In the genomic region with DNA sequence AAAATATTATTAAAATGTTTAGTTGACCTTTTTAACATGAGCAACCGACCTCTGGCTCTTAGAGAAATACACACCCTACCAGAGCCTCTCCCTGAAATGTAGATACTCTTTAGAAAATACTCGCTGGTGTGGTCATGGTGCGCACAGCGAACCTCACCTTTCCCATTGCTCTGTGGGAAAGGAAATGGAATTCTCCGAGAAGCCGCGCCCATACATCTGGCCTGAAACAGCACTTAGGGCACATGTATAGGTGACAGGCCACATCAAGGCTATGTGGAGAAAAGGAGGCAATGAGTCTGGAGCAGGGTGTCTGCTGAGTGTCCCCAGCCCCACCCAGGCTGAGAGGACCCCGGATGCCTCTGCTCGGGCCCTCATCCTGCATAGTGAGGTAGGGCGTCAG, we compare ENCODE assay signal across 18 mouse cellular contexts. TPM values are rescaled to one million over a fixed set of nuclear protein-coding genes. Genes with fewer than 3 reads are reported as not detected.
DNase-seq lines count a peak whose midpoint lies in the region; ATAC-seq and TF ChIP-seq lines count a peak whose summit lies in the region.
"Had no signal": no experiment of that assay in that cellular context is flagged by ENCODE, and none has a peak within 500 bp of the region (broad histone marks: within the 10 kb centered on the region; RNA-seq: fewer than 3 reads in every experiment).

No protein-coding gene starts in this region.

- no peaks in the 10 kb centered on the region for H3K9me3 ChIP-seq in lung, embryonic 14.5 days (ENCODE audit: low read depth, low read length)
- no peaks in the 10 kb centered on the region for H3K9me3 ChIP-seq in limb, embryonic 12.5 days
- H3K9me3 ChIP-seq: hindbrain, embryonic 12.5 days; midbrain, embryonic 13.5 days had no signal

- no peak for DNase-seq in lung, embryonic 14.5 days
- no peak for DNase-seq in lung, adult 18-20 months
- DNase-seq in ES-CJ7 (ENCODE audit: low read depth, low spot score) (peak; percentile 35), R1 (ENCODE audit: low read depth, low spot score) (peak; percentile 72)
- no peak for DNase-seq in embryo, embryonic 9.5 days (ENCODE audit: extremely low spot score)
- no peak for DNase-seq in spleen, postnatal 10 days (ENCODE audit: low spot score in 2 of 2)
- DNase-seq: cerebellum, adult 9-11 months; liver; retina, postnatal 1 day; right cerebral cortex, postnatal 4 days had no signal

- TF ChIP-seq CTCF in lung, embryonic 14.5 days (IDR thresholded peaks at IDR 0.05; ENCODE audit: low read depth), result no peak

- H3K36me3 ChIP-seq in lung, embryonic 14.5 days (ENCODE audit: insufficient read depth), result peaks cover 6% of the 10 kb centered on the region; the same call in 1 of the 2 replicates
- peaks cover 33% of the 10 kb centered on the region for H3K36me3 ChIP-seq in limb, embryonic 12.5 days
- H3K36me3 ChIP-seq: hindbrain, embryonic 12.5 days; midbrain, embryonic 13.5 days had no signal

- no peak overlapping the region for H3K27ac ChIP-seq in lung, embryonic 14.5 days (ENCODE audit: low read depth)
- H3K27ac ChIP-seq in limb, embryonic 12.5 days, result no peak overlapping the region
- H3K27ac ChIP-seq: hindbrain, embryonic 12.5 days; macrophage; midbrain, embryonic 13.5 days; stomach, postnatal 0 days had no signal

- 0 out of 2 replicates have a peak, but pooled peaks cover 4% of the 10 kb centered on the region for H3K27me3 ChIP-seq in lung, embryonic 14.5 days (ENCODE audit: insufficient read depth, low read length)
- H3K27me3 ChIP-seq in limb, embryonic 12.5 days, result peaks cover 19% of the 10 kb centered on the region

- 85% methylated on average over 10 of the region's 10 CpGs for WGBS in lung, embryonic 14.5 days
- 88% methylated on average over 10 of the region's 10 CpGs for WGBS in limb, embryonic 12.5 days

- no peak for ATAC-seq in lung, embryonic 14.5 days (ENCODE audit: insufficient read depth)
- no peak for ATAC-seq in limb, embryonic 12.5 days (ENCODE audit: insufficient number of reproducible peaks, insufficient read depth, low FRiP score, low TSS enrichment, low read depth)
- ATAC-seq: activated CD4-positive, CD25-positive, alpha-beta regulatory T cell, adult 4 months; forebrain, embryonic 14.5 days; midbrain, embryonic 13.5 days had no signal

- H3K9ac ChIP-seq in lung, embryonic 14.5 days, result no peak overlapping the region
- no peak overlapping the region for H3K9ac ChIP-seq in limb, embryonic 12.5 days (replicated peaks)
- H3K9ac ChIP-seq: hindbrain, embryonic 12.5 days; midbrain, embryonic 13.5 days had no signal

- peak overlapping the region; percentile 98 for H3K4me2 ChIP-seq in lung, embryonic 14.5 days
- H3K4me2 ChIP-seq in limb, embryonic 12.5 days, result peak overlapping the region; percentile 95
- H3K4me2 ChIP-seq: midbrain, embryonic 13.5 days had no signal

- H3K4me3 ChIP-seq in lung, embryonic 14.5 days (ENCODE audit: low read depth, low read length), result no peak overlapping the region
- H3K4me3 ChIP-seq in limb, embryonic 12.5 days (replicated peaks), result peak overlapping the region; percentile 74
- H3K4me3 ChIP-seq: hindbrain, embryonic 12.5 days; midbrain, embryonic 13.5 days; myocyte had no signal

- peaks cover 5% of the 10 kb centered on the region for H3K4me1 ChIP-seq in lung, embryonic 14.5 days (ENCODE audit: insufficient read depth)
- peaks cover 67% of the 10 kb centered on the region for H3K4me1 ChIP-seq in limb, embryonic 12.5 days (replicated peaks)

RNA-seq across cellular contexts. Expression of a gene that starts 2.0 kb away (rescaled TPM):
- 27.8 and 30.1 TPM in 2 replicates for polyA plus RNA-seq in lung, embryonic 14.5 days (2014; fragmentation: Nextera tagmentation; extraction: Ambion mirVana)
- 39.5 and 45.7 TPM in 2 replicates for polyA plus RNA-seq in limb, embryonic 12.5 days (2016; fragmentation: Nextera tagmentation; extraction: Ambion mirVana)

Comparison
In these comparisons a context has a peak if more than half of its experiments do, and no peak if none do; other contexts are left out.
1. DNase-seq: peak in ES-CJ7 (single experiment) and R1 (single experiment); none in lung, embryonic 14.5 days (single experiment), lung, adult 18-20 months (0 of 2), embryo, embryonic 9.5 days (single experiment) and spleen, postnatal 10 days (0 of 2).